Mouse (Mus musculus) liver, adult 2 months (tissue): ENCODE results near the gene Bmpr1b.

Experiments used
- CTCF ChIP-seq: fragments of 200-500 bp; IDR thresholded peaks from 2 replicates; pipeline ENCODE4 v1.5.1; 2011; ENCODE audit warnings: low read depth, low read length, control low read depth
- POLR2A ChIP-seq: fragments of 200-500 bp; IDR thresholded peaks from 2 replicates; pipeline ENCODE4 v1.6.1; 2011; ENCODE audit warnings: low read length, control low read depth; ENCODE audit not compliant: insufficient read depth; ENCODE audit errors: extremely low read depth

DNA sequence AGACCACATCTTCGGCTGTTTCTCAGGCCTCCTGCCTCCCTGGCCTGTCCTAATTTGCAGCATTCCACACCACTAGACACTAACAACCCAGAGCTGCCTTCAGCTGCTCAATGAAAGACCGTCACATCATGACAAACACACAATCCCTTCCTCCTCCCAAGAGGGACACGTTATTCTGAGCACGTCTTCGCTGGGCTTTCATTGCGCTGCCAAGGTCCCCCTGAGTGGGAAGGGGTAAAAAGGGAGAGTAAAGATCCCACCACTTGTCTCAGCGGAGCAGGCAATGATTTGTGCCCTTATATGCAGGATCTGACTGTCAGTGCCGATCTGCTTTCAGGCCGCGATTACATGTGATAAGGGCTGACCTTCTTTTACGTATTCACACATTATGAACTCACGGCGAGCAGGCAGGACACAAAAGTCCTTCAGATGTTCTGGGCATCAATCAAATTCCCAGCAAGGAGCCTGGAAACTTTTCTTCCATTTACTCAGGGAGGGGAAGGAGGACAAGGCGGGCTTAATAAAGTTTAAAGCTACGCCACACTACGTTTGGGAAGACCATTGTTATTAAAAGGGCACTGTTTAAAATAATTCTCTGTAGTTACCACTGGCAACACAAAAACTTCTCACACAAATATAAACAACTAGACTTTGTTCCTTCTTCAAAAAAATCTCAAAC, 232.5 kb downstream of the Bmpr1b start:
- TF ChIP-seq POLR2A: no peak
- no peak for TF ChIP-seq CTCF
